Mouse (Mus musculus): Measurements from ENCODE around the gene Rint1.

Rint1 gene

DNA sequence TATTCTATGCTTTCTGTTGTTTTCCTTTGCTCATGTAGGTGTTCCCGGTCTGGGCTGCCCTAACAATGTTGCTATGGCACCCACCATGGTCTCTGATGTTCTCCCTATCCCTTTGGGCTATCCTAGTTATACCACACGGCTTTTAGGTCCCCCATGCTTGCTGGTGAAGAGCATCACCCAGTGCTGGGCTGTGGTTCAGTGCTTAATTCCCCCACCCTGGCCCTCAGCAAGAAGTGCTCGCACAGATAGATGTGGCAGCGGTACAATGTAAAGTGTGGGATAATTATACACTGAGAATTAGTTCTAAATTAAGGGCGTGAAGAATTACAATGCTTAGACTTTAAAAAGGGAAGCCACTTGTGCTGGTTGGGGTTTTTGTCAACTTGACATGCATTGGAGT, 78.4 kb downstream of the Rint1 start:
- no peak for DNase-seq

Measured in lung, adult 18-20 months (tissue).